Mouse (Mus musculus): ENCODE measurements around the gene Cfap300.

Cfap300 gene

GRCm38 (mm10) chr9:7983665-7984064 lies 59.0 kb downstream of the Cfap300 start:
- no peak for DNase-seq (ENCODE audit: low spot score)

GRCm38 (mm10) chr9:7980162-7980561 lies 62.5 kb downstream of the Cfap300 start:
- no peak for DNase-seq (ENCODE audit: low spot score)

GRCm38 (mm10) chr9:7979153-7979916 lies 63.3 kb downstream of the Cfap300 start:
- DNase-seq (ENCODE audit: low spot score) = no peak

- no peak for DNase-seq (ENCODE audit: low spot score)
These were observed 64.1 kb downstream of the Cfap300 start for GRCm38 (mm10) chr9:7978502-7978901.

- DNase-seq (ENCODE audit: low spot score) = no peak
These were observed 65.0 kb downstream of the Cfap300 start for GRCm38 (mm10) chr9:7977587-7977986.

- DNase-seq (ENCODE audit: low spot score) = no peak
These were observed 70.6 kb downstream of the Cfap300 start for GRCm38 (mm10) chr9:7971993-7972392.
